Mouse (Mus musculus): ENCODE measurements around the gene Olfr1387. TPM values are rescaled to one million over a fixed set of nuclear protein-coding genes. Genes with fewer than 3 reads are reported as not detected.

Olfr1387 gene
- not detected for polyA plus RNA-seq (2014; fragmentation: Illumina TruSeq; extraction: RNeasy Lipid Tissue Mini Kit (QIAGEN cat#74804); ENCODE audit: low read depth, low replicate concordance)

DNA sequence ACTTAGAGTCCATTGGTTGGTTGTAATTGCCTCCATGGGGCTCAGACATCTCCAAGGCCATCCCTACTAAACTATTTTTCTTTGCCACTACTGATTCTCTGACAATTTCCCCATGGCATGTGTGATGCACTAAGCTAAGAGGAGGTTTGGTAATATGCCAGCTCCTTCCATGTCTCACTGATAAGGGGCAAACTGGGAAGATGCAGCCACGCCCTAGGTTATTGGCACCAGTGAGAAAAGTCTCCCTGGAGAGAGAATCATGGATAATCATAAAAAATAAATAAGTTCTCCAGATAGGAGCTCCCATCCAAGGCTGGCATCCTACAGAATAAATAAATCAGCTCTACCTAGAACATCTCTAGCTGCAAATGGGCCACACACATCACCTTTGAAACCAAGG lies at the start of gene Olfr1387:
Olfr1387 (plus strand) TSS at position 301 of the 400 bp plus-strand sequence.

DNA sequence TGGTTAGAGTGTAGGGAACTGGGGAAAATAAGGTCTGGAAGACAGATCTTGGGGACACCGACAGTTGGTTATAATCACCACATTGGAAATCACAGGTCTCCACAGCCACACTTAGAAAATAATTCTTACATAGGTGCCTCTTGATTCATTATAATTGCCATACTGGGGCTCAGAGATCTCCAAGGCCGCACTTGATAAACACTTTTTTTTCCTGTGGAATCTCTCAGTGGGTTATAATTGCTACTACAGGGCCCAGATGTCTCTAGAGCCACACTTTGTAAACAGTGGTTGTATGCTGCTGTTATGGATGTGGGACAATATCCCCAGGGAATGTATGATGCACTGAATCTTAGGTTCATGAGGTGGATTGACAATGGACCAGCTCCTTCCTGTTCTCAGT lies 32.4 kb upstream of the Olfr1387 start, which contains the start of gene Olfr1389:
Olfr1389 (plus strand) TSS at position 301 of the 400 bp plus-strand sequence.

DNA sequence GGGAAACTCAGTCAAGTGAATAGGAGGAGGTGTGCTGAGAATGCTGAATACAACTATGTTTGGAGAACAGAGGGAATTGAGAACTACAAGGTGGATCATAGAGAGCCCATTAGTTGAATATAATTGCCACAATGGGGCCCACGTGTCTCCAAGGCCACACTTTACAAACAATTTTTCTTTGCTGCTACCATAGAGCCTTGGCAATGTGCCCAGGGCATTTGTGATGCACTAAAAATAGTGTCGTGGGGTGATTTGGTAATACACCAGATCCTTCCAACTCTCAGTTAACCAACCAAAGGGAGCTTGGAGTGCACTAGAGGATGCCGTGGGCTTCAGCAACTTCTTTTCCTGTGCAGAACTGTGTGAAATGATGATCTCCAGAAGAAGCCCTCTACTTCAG lies 18.7 kb upstream of the Olfr1387 start, which contains the start of gene Olfr1388:
Olfr1388 (plus strand) TSS at position 214 of the 400 bp plus-strand sequence.

DNA sequence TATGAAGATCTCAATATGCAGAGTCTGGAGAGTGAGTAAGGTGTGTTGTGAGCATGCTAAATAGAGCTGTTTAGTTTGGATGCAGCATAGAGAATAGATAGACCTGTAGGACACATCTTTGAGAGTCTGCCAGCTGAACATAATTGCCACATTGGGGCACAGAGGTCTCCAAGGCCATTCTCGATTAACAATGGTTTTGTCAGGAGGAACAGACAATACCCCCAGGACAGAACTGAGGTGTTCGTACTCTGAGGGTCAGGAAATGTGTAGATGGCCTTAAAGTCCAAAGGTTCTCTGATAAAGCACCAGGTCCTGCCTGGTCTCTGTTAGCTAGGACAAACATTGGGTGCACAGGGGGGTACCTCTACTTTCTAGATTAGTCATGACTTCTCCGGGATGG lies 9.6 kb downstream of the Olfr1387 start, which contains the start of gene Olfr1386:
Olfr1386 (plus strand) TSS at position 301 of the 400 bp plus-strand sequence.

DNA sequence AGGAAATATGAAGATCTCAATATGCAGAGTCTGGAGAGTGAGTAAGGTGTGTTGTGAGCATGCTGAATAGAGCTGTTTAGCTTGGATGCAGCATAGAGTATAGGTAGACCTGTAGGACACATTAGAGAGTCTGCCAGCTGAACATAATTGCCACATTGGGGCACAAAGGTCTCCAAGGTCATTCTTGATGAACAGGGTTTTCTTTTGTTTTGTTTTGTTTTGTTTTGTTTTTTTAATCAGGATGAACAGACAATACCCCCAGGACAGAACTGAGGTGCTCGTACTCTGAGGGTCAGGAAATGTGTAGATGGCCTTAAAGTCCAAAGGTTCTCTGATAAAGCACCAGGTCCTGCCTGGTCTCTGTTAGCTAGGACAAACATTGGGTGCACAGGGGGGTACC lies 33.6 kb downstream of the Olfr1387 start, which contains the start of gene Olfr1385:
Olfr1385 (plus strand) TSS at position 301 of the 400 bp plus-strand sequence.

Other genes with a start within 250 kb of the Olfr1387 start
- 47.8 TPM for gene Mgat1, start 211.2 kb upstream of the Olfr1387 start, polyA plus RNA-seq (2014; fragmentation: Illumina TruSeq; extraction: RNeasy Lipid Tissue Mini Kit (QIAGEN cat#74804); ENCODE audit: low read depth, low replicate concordance)
- 0.10 TPM for gene Olfr1393, start 177.0 kb upstream of the Olfr1387 start, polyA plus RNA-seq (2014; fragmentation: Illumina TruSeq; extraction: RNeasy Lipid Tissue Mini Kit (QIAGEN cat#74804); ENCODE audit: low read depth, low replicate concordance)
- 0.11 TPM for gene Olfr1392, start 170.1 kb upstream of the Olfr1387 start, polyA plus RNA-seq (2014; fragmentation: Illumina TruSeq; extraction: RNeasy Lipid Tissue Mini Kit (QIAGEN cat#74804); ENCODE audit: low read depth, low replicate concordance)
- gene Olfr10, start 150.6 kb upstream of the Olfr1387 start, polyA plus RNA-seq (2014; fragmentation: Illumina TruSeq; extraction: RNeasy Lipid Tissue Mini Kit (QIAGEN cat#74804); ENCODE audit: low read depth, low replicate concordance) = not detected
- gene Olfr1391, start 132.6 kb upstream of the Olfr1387 start, polyA plus RNA-seq (2014; fragmentation: Illumina TruSeq; extraction: RNeasy Lipid Tissue Mini Kit (QIAGEN cat#74804); ENCODE audit: low read depth, low replicate concordance) = not detected
- not detected for gene Olfr1390, start 120.2 kb upstream of the Olfr1387 start, polyA plus RNA-seq (2014; fragmentation: Illumina TruSeq; extraction: RNeasy Lipid Tissue Mini Kit (QIAGEN cat#74804); ENCODE audit: low read depth, low replicate concordance)
- not detected for gene Olfr1389, start 32.3 kb upstream of the Olfr1387 start, polyA plus RNA-seq (2014; fragmentation: Illumina TruSeq; extraction: RNeasy Lipid Tissue Mini Kit (QIAGEN cat#74804); ENCODE audit: low read depth, low replicate concordance)
- 0.10 TPM for gene Olfr1388, start 18.7 kb upstream of the Olfr1387 start, polyA plus RNA-seq (2014; fragmentation: Illumina TruSeq; extraction: RNeasy Lipid Tissue Mini Kit (QIAGEN cat#74804); ENCODE audit: low read depth, low replicate concordance)
- gene Olfr1386, start 9.7 kb downstream of the Olfr1387 start, polyA plus RNA-seq (2014; fragmentation: Illumina TruSeq; extraction: RNeasy Lipid Tissue Mini Kit (QIAGEN cat#74804); ENCODE audit: low read depth, low replicate concordance) = not detected
- gene Olfr1385, start 33.7 kb downstream of the Olfr1387 start, polyA plus RNA-seq (2014; fragmentation: Illumina TruSeq; extraction: RNeasy Lipid Tissue Mini Kit (QIAGEN cat#74804); ENCODE audit: low read depth, low replicate concordance) = not detected
- not detected for gene Olfr1384, start 51.4 kb downstream of the Olfr1387 start, polyA plus RNA-seq (2014; fragmentation: Illumina TruSeq; extraction: RNeasy Lipid Tissue Mini Kit (QIAGEN cat#74804); ENCODE audit: low read depth, low replicate concordance)
- not detected for gene Olfr1383, start 64.3 kb downstream of the Olfr1387 start, polyA plus RNA-seq (2014; fragmentation: Illumina TruSeq; extraction: RNeasy Lipid Tissue Mini Kit (QIAGEN cat#74804); ENCODE audit: low read depth, low replicate concordance)
- gene Olfr1382, start 72.9 kb downstream of the Olfr1387 start, polyA plus RNA-seq (2014; fragmentation: Illumina TruSeq; extraction: RNeasy Lipid Tissue Mini Kit (QIAGEN cat#74804); ENCODE audit: low read depth, low replicate concordance) = not detected
- not detected for gene Olfr1381, start 88.1 kb downstream of the Olfr1387 start, polyA plus RNA-seq (2014; fragmentation: Illumina TruSeq; extraction: RNeasy Lipid Tissue Mini Kit (QIAGEN cat#74804); ENCODE audit: low read depth, low replicate concordance)
- gene Olfr1380, start 101.5 kb downstream of the Olfr1387 start, polyA plus RNA-seq (2014; fragmentation: Illumina TruSeq; extraction: RNeasy Lipid Tissue Mini Kit (QIAGEN cat#74804); ENCODE audit: low read depth, low replicate concordance) = not detected
- gene Flt4, start 153.9 kb downstream of the Olfr1387 start, polyA plus RNA-seq (2014; fragmentation: Illumina TruSeq; extraction: RNeasy Lipid Tissue Mini Kit (QIAGEN cat#74804); ENCODE audit: low read depth, low replicate concordance) = 5.1 TPM
- not detected for gene Scgb3a1, start 208.3 kb downstream of the Olfr1387 start, polyA plus RNA-seq (2014; fragmentation: Illumina TruSeq; extraction: RNeasy Lipid Tissue Mini Kit (QIAGEN cat#74804); ENCODE audit: low read depth, low replicate concordance)

Measured in adipose tissue, adult 10 weeks (tissue).